Mouse (Mus musculus) ES-Bruce4 (cell line): ENCODE measurements at regions not wholly inside any gene's neighbourhood (a gene's known extent, or its start where the extent isn't known, plus 50 kb on each side); places are given as distances from the start of the nearest gene placed in this dataset.
"Not testable (repeated sequence)": the region's sequence is repeated elsewhere in the genome, so short reads cannot be mapped to it uniquely, and the experiment has no call there.

Experiments
- H3K27ac ChIP-seq: 2 replicates; pipeline ENCODE4 v1.5.1; 2012; ENCODE audit warnings: low read length, inconsistent platforms; ENCODE audit not compliant: insufficient read depth
- H3K27me3 ChIP-seq: 2 replicates; pipeline ENCODE4 v1.6.1; 2012; ENCODE audit warnings: mild to moderate bottlenecking, low read length, inconsistent platforms; ENCODE audit not compliant: control insufficient read depth, poor library complexity, insufficient read depth, severe bottlenecking
- H3K36me3 ChIP-seq: 2 replicates; pipeline ENCODE4 v1.6.1; 2012; ENCODE audit warnings: inconsistent platforms, mild to moderate bottlenecking, low read length, moderate library complexity; ENCODE audit not compliant: control insufficient read depth, poor library complexity, insufficient read depth, severe bottlenecking
- H3K4me1 ChIP-seq: one replicate; pipeline ENCODE4 v1.8.1; 2011; ENCODE audit warnings: low read length; ENCODE audit not compliant: control insufficient read depth, insufficient read depth
- H3K4me3 ChIP-seq: 2 replicates; pipeline ENCODE4 v1.5.1; 2011; ENCODE audit warnings: low read depth, mild to moderate bottlenecking, low read length
- H3K9ac ChIP-seq: 2 replicates; pipeline ENCODE4 v1.6.1; 2012; ENCODE audit warnings: low read depth, mild to moderate bottlenecking, inconsistent platforms; ENCODE audit not compliant: poor library complexity, severe bottlenecking
- H3K9me3 ChIP-seq: replicated peaks from 2 replicates; pipeline ENCODE4 v1.6.1; 2012; ENCODE audit warnings: mild to moderate bottlenecking, low read length, inconsistent platforms; ENCODE audit not compliant: control insufficient read depth, poor library complexity, insufficient read depth, severe bottlenecking
- CTCF ChIP-seq: IDR thresholded peaks from one replicate; pipeline ENCODE4 v1.8.1; 2011; ENCODE audit warnings: low read depth, low read length
- EP300 ChIP-seq: IDR thresholded peaks from 2 replicates; pipeline ENCODE4 v1.6.1; 2011; ENCODE audit warnings: low read depth, low read length; ENCODE audit not compliant: insufficient read depth
- POLR2A ChIP-seq: IDR thresholded peaks from one replicate; pipeline ENCODE4 v1.8.1; 2011; ENCODE audit warnings: low read length; ENCODE audit not compliant: insufficient read depth

DNA sequence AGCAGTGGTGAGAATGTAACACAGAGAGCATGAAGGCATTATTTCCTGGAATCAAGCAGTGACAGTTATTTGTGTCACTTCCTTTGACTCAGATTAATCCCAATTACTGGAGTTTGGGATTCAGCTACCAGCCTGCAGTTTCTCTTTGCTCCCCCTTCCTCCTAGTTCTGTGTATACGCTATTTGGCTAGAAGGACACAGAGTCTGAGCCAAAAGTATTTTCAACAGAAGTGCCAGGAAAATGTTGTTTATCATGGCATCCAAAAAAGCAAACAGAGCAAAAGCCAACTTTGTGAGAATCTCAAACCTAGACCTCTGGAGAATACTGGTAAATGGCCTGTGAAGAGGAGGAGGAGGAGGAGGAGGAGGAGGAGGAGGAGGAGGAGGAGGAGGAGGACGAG, 600.4 kb downstream of the Crisp4 start:
- Histone ChIP-seq H3K4me1 (no peaks in the 10 kb centered on the region), H3K27ac (no peak overlapping the region), H3K4me3 (no peak overlapping the region), H3K9ac (no peak overlapping the region), H3K9me3 (peaks cover 8% of the 10 kb centered on the region), H3K27me3 (no peaks in the 10 kb centered on the region), H3K36me3 (no peaks in the 10 kb centered on the region)
- no peak for TF ChIP-seq POLR2A
- TF ChIP-seq EP300 = no peak
- no peak for TF ChIP-seq CTCF

DNA sequence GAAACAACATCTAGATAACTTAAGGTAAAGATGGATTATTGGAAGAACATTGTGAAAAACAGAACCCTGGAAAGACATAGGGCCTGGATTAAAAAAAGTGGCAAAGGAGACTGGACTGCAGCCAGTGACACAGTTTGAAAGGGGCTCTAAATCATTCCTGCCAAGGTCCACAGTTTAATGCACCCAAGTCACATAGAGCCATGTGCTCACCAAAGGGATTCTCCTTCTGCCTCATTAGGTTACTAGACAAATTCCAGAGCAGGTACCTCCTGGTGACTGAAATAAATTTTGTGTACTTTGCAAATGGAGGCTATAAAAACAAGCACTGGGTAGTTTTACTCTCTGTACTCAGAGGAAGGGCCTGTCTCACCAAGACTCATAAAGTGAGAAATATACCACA, 607.5 kb downstream of the Crisp4 start:
- Histone ChIP-seq H3K36me3 (no peaks in the 10 kb centered on the region), H3K27ac (no peak overlapping the region), H3K9me3 (peaks cover 17% of the 10 kb centered on the region), H3K4me3 (no peak overlapping the region), H3K27me3 (no peaks in the 10 kb centered on the region), H3K9ac (no peak overlapping the region), H3K4me1 (no peaks in the 10 kb centered on the region)
- TF ChIP-seq EP300 (no peak), CTCF (no peak), POLR2A (no peak)

DNA sequence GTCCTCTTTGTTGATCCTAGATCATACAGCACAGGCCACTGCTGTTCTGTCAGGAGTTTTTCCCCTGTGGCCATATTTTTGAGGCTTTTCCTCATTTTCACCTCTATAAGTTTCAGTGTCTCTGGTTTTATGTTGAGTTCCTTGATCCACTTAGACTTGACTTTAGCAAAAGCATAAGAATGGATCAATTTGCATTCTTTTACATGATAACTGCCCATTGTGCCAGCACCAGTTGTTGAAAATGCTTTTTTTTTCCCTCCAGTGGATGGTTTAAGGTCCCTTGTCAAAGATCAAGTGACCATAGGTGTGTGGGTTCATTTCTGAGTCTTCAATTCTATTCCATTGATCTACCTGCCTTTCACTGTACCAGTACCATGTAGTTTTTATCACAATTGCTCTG, 614.4 kb downstream of the Crisp4 start:
- H3K9ac ChIP-seq, H3K27ac ChIP-seq, H3K36me3 ChIP-seq, H3K4me1 ChIP-seq, H3K4me3 ChIP-seq, H3K27me3 ChIP-seq: not testable (repeated sequence)
- peaks cover 14% of the 10 kb centered on the region for H3K9me3 ChIP-seq

DNA sequence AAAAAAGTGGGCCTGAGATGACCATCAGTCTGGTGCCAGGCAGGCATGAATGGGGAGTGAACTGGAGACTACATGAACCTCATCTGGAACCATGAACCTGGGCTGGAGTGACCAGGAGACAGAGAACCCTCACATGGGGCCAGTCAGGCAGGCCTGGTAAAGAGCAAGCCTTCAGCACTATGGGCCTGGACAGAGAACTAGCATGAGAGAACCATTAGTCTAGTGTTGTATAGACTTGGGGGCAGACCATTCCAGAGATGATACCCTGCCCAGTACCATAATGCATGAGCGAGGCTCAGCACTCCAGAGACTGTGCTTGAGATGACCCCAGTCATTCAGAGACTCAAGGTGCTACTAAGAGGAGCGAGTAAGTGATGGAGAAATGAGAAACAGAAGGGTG, 625.6 kb downstream of the Crisp4 start:
- H3K9me3 ChIP-seq = peaks cover 17% of the 10 kb centered on the region
- TF ChIP-seq CTCF (no peak), EP300 (no peak), POLR2A (no peak)
- H3K36me3 ChIP-seq = no peaks in the 10 kb centered on the region
- no peak overlapping the region for H3K9ac ChIP-seq
- H3K27ac ChIP-seq = no peak overlapping the region
- no peaks in the 10 kb centered on the region for H3K4me1 ChIP-seq
- no peak overlapping the region for H3K4me3 ChIP-seq
- no peaks in the 10 kb centered on the region for H3K27me3 ChIP-seq

DNA sequence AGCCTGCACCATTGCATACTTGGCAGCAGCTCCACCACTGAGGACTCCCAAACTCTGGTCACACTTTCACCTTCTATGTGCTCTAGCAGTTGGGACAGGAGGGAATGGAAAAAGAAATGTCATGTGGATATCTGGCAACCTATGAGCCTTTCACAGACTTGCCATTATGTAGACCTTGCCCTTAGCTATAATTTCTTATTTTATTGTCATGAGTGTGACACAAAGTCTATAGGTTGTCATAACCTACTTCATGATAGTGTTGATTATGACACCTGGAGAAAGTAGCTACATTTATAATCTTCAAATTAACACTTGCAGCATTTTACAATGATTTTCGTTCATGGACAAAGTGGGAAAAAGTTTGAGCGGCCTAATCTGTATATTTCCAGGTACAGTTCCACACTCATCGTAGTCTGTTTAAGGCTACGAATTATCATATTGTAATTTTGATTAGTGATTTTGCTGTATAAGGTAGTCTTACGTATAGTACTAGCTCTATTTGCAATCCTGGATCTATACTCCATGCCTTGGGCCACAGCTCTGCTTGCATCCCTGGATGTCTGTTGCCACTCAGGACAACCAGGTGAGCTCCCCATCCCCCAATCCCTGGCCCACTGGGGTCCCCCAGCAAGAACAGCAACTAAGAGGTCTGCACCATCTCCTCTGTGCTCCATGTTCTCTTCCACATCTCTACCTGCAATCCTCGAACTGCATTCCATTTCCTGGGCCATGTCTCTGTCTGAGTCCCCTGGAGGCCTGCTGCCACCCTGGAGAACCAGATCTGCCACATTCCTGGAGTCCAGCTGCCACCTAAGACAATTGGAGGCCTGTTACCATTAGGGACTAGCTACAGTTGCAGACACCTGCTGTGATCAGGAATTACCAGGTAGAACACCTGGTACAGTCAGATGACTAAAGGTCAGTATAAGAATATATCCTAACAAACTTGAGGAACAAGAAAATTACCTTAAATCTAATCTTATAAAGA, 639.3 kb downstream of the Crisp4 start:
- no peaks in the 10 kb centered on the region for H3K9me3 ChIP-seq

DNA sequence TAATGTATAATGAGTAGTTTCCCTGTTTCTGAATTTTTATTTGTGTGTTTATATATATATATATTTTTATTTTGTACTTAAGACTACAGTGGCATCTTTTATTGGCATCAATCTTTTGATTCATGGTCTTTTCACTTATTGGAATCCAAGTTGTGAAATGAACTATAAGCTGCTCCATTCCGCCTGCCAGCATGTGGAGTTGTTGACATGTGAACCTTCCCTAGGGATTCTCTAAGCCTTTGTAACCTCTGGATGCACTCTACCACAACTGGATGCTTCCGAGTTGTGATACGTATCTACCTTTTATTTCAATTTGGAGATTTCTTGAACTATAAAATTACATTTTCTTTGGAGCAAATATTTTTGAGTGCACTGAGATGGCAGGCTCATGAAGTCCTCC, 652.1 kb downstream of the Crisp4 start:
- H3K4me1 ChIP-seq = no peaks in the 10 kb centered on the region
- H3K27ac ChIP-seq = no peak overlapping the region
- no peaks in the 10 kb centered on the region for H3K27me3 ChIP-seq
- TF ChIP-seq CTCF (no peak), EP300 (no peak), POLR2A (no peak)
- peaks cover 16% of the 10 kb centered on the region for H3K9me3 ChIP-seq
- no peak overlapping the region for H3K9ac ChIP-seq
- no peak overlapping the region for H3K4me3 ChIP-seq
- H3K36me3 ChIP-seq = no peaks in the 10 kb centered on the region

More for the DNA sequence above, 639.3 kb downstream of the Crisp4 start:
- Histone ChIP-seq H3K36me3 (no peaks in the 10 kb centered on the region), H3K4me3 (no peak overlapping the region), H3K4me1 (no peaks in the 10 kb centered on the region), H3K9ac (no peak overlapping the region), H3K27me3 (no peaks in the 10 kb centered on the region), H3K27ac (no peak overlapping the region)
- TF ChIP-seq EP300 = peak; percentile 93
- TF ChIP-seq POLR2A = no peak

DNA sequence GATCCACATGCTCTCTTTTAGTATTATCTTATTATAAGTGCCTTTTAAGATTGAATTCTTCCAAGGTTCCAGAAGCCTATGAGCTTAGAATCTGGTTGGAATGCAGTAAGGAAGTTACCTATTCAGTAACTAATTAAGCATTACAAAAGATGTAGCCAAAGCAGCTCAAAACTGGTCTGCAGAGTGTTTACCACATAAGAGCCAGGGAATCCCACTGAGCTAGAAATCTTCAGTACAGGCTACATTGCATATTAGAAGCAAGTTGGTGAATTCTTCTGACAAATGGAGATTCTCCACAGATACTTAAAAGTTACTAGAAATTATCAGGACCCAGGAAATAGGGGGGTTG, 655.9 kb downstream of the Crisp4 start:
- H3K9ac ChIP-seq, H3K4me1 ChIP-seq, H3K27ac ChIP-seq, H3K36me3 ChIP-seq, H3K27me3 ChIP-seq, H3K4me3 ChIP-seq: not testable (repeated sequence)
- peaks cover 16% of the 10 kb centered on the region for H3K9me3 ChIP-seq

DNA sequence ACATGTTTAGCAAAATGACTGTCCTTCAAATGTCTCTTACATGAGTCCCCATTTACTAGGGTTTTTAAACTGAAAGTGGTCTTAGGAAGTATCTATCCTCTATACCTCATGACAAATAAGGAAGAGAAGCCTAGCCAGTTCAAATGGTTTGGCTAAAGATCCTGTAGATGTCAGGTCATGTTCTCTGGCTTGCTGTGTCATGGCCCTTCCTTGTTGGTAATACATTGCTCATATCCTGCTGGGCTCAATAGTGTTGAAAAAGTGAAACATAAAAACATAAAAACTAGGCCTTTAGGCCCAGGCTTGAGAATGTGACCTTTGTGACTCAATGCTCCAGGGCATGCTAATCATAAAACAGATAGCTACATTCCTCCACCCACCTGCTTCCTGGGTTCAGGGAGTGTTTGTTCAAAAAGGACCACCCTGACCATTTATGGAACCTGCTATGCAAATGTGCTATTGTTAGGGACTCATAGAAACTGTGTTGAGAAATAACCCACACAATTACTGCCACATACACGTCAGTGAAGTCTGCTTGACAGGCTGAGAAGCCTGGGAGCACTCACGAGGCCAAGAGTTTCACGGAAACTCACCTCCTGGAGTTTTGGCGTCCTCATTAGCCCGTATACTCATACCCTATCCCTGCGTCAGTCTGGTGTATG, 656.4 kb downstream of the Crisp4 start:
- not testable (repeated sequence) for H3K27ac ChIP-seq, H3K27me3 ChIP-seq, H3K36me3 ChIP-seq, H3K4me1 ChIP-seq, H3K9ac ChIP-seq, H3K4me3 ChIP-seq
- peaks cover 16% of the 10 kb centered on the region for H3K9me3 ChIP-seq
